Mouse (Mus musculus): ENCODE results near the gene Haus2. TPM values are rescaled to one million over a fixed set of nuclear protein-coding genes. Genes with fewer than 3 reads are reported as not detected.
"Not testable (repeated sequence)": the region's sequence is repeated elsewhere in the genome, so short reads cannot be mapped to it uniquely, and the experiment has no call there.

The Haus2 gene
- polyA plus RNA-seq, 2 experiments, result 15.0 to 20.5 TPM

DNA sequence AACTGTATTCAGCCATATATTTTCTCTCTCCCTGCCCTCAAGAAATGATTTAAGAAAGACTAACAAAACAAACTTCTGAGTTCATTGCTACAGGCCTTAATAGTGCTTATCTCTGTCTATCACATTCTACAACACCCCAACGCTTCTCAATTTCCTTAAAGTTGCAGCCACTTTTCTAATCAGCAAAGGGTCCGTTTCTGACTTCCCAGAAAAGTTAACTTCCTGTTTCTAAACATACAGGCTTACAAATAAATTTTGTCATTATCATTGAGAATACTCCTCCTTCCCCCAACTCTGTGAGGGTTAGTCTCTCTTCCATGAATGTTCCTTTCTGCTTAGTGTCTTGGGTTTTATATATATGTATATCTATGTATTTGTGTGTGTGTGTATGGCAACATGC, 43.8 kb upstream of the Haus2 start:
- Histone ChIP-seq H3K27me3 (ENCODE audit: control insufficient read depth, insufficient read depth, low read length) (no peaks in the 10 kb centered on the region), H3K4me2 (replicated peaks; ENCODE audit: low read depth, low read length, severe bottlenecking) (no peak overlapping the region), H3K4me3 (replicated peaks; ENCODE audit: low read length) (no peak overlapping the region), H3K4me1 (ENCODE audit: control insufficient read depth, insufficient read depth, low read length) (peaks cover 15% of the 10 kb centered on the region), H3K36me3 (ENCODE audit: control insufficient read depth, insufficient read depth, low read length) (no peaks in the 10 kb centered on the region), H3K9me3 (ENCODE audit: control insufficient read depth, low read length) (no peaks in the 10 kb centered on the region), H3K27ac (replicated peaks; ENCODE audit: low read depth, low read length) (no peak overlapping the region), H3K9ac (ENCODE audit: low read depth, low read length, severe bottlenecking) (no peak overlapping the region)
- DNase-seq (ENCODE audit: low spot score) (no peak), ATAC-seq (ENCODE audit: low FRiP score, low read depth) (no peak)
- 90% methylated on average over 2 of the region's 2 CpGs for WGBS
- TF ChIP-seq POLR2A (IDR thresholded peaks at IDR 0.05; ENCODE audit: borderline replicate concordance, extremely low read depth, insufficient read depth, insufficient read length), result no peak

DNA sequence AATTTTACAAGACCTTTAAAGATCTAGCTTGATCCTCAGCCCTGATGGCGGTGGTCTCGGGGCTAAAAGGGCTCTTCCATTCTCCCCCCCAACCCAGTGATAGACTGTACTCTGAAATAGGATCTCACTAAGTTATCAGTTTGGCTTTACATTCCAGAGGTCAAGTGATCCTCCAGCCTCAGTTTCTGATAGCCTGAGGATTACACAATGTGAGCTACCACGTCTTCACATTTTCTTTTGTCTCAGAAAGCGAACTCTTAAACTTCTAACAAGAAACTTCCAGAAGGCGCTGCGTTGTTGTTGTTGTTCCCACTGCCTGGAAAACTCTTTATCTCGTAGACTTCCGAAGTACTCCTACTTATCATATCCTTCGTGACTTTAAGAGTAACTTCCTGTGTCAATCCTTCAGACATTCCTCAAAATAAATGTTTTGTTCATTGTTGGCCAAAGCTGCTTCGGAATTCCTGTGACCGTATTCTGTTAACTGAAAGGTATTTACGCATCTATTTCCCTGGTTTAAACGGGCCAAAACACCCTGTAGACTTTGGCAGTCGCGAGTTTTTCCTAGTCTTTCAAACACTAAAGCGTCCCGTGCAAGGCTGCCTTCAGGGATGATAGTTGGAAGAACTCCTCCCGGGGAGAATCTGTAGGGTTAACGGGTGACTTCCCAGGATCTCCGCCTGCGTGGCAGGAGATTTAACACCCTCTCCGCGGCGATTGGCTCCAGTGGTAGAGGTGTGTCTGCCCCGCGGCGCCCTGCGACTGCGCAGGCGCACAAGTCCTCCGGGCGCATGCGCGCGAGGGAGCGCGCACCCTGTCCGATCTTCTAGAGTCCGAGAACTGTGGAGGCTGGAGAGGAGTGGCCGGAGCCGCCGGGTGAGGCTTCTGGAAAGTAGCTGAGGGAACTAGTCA, 42.0 kb upstream of the Haus2 start, which contains the start of gene Snap23:
Gene Snap23 (plus strand): TSS at position 786 of the 912 bp plus-strand sequence.
- H3K9ac ChIP-seq (ENCODE audit: low read depth, low read length, severe bottlenecking), result peak within 1 kb of the TSS; percentile 67
- H3K27me3 ChIP-seq (ENCODE audit: control insufficient read depth, insufficient read depth, low read length), result no peaks in the 10 kb centered on the region
- H3K9me3 ChIP-seq (ENCODE audit: control insufficient read depth, low read length), result no peaks in the 10 kb centered on the region
- peak; percentile 78; the same call in 1 of the 2 replicates for TF ChIP-seq POLR2A (IDR thresholded peaks at IDR 0.05; ENCODE audit: borderline replicate concordance, extremely low read depth, insufficient read depth, insufficient read length)
- peak within 1 kb of the TSS; percentile 86 for H3K27ac ChIP-seq (replicated peaks; ENCODE audit: low read depth, low read length)
- under 1% methylated on average over 42 of the region's 42 CpGs for WGBS
- peak within 1 kb of the TSS; percentile 58 for H3K4me3 ChIP-seq (replicated peaks; ENCODE audit: low read length)
- H3K4me1 ChIP-seq (ENCODE audit: control insufficient read depth, insufficient read depth, low read length), result peaks cover 15% of the 10 kb centered on the region
- H3K4me2 ChIP-seq (replicated peaks; ENCODE audit: low read depth, low read length, severe bottlenecking), result peak within 1 kb of the TSS; percentile 73
- peak; percentile 96 for DNase-seq (ENCODE audit: low spot score)
- peak; percentile 93 for ATAC-seq (ENCODE audit: low FRiP score, low read depth)
- H3K36me3 ChIP-seq (ENCODE audit: control insufficient read depth, insufficient read depth, low read length), result peaks cover 9% of the 10 kb centered on the region; the same call in 1 of the 2 replicates

GRCm38 (mm10) chr2:120567798-120568320, 41.3 kb upstream of the Haus2 start:
- Histone ChIP-seq H3K4me3 (replicated peaks; ENCODE audit: low read length) (peak overlapping the region; percentile 58), H3K27me3 (ENCODE audit: control insufficient read depth, insufficient read depth, low read length) (no peaks in the 10 kb centered on the region), H3K36me3 (ENCODE audit: control insufficient read depth, insufficient read depth, low read length) (peaks cover 9% of the 10 kb centered on the region; the same call in 1 of the 2 replicates), H3K27ac (replicated peaks; ENCODE audit: low read depth, low read length) (peak overlapping the region; percentile 86), H3K4me2 (replicated peaks; ENCODE audit: low read depth, low read length, severe bottlenecking) (peak overlapping the region; percentile 73), H3K9ac (ENCODE audit: low read depth, low read length, severe bottlenecking) (peak overlapping the region; percentile 67), H3K9me3 (ENCODE audit: control insufficient read depth, low read length) (no peaks in the 10 kb centered on the region), H3K4me1 (ENCODE audit: control insufficient read depth, insufficient read depth, low read length) (peaks cover 15% of the 10 kb centered on the region)
- under 1% methylated on average over 22 of the region's 22 CpGs for WGBS
- TF ChIP-seq POLR2A (IDR thresholded peaks at IDR 0.05; ENCODE audit: borderline replicate concordance, extremely low read depth, insufficient read depth, insufficient read length), result no peak
- ATAC-seq (ENCODE audit: low FRiP score, low read depth) (peak; percentile 70), DNase-seq (ENCODE audit: low spot score) (peak; percentile 20)

DNA sequence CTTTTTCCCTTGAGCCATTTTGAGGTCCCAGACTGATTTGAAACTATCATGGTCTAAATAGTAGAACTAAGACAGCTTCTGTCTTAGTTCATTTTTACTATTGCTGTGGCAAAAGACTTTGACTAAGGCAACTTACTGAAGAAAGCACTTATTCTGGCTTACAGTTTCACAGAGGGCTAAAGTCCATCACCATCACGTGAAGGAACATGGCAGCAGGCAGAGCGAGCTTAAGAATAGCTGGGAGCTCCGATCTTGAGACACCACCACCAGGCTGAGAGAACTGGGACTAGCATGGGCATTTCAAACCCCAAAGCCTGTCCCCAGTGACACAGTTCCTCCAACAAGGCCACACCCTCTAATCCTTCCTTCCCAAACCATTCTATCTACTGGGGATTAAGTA, 38.1 kb upstream of the Haus2 start:
- Histone ChIP-seq H3K27ac (replicated peaks; ENCODE audit: low read depth, low read length) (no peak overlapping the region), H3K9ac (ENCODE audit: low read depth, low read length, severe bottlenecking) (no peak overlapping the region), H3K4me2 (replicated peaks; ENCODE audit: low read depth, low read length, severe bottlenecking) (no peak overlapping the region), H3K27me3 (ENCODE audit: control insufficient read depth, insufficient read depth, low read length) (no peaks in the 10 kb centered on the region), H3K36me3 (ENCODE audit: control insufficient read depth, insufficient read depth, low read length) (peaks cover 9% of the 10 kb centered on the region; the same call in 1 of the 2 replicates), H3K9me3 (ENCODE audit: control insufficient read depth, low read length) (no peaks in the 10 kb centered on the region), H3K4me3 (replicated peaks; ENCODE audit: low read length) (no peak overlapping the region), H3K4me1 (ENCODE audit: control insufficient read depth, insufficient read depth, low read length) (peaks cover 23% of the 10 kb centered on the region)
- ATAC-seq (ENCODE audit: low FRiP score, low read depth) (no peak), DNase-seq (ENCODE audit: low spot score) (no peak)
- TF ChIP-seq POLR2A (IDR thresholded peaks at IDR 0.05; ENCODE audit: borderline replicate concordance, extremely low read depth, insufficient read depth, insufficient read length), result no peak
- WGBS, result 91% methylated on average over 3 of the region's 3 CpGs

DNA sequence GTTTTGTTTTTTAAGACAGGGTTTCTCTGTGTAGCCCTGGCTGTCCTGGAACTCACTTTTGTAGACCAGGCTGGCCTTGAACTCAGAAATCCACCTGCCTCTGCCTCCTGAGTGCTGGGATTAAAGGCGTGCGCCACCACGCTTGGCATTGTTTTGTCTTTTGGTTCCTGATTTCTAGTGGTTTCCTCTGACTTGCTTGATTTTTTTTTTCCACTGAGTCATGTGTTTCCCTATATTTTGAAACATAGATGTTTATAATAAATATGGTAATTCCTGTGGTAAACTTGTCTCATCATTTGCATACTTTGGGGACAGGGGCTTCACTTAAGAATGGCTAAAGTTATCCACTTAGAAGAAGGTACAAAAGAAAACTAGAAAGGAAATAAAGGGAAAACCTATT, 37.0 kb upstream of the Haus2 start:
- not testable (repeated sequence) for H3K9me3 ChIP-seq (ENCODE audit: control insufficient read depth, low read length); DNase-seq (ENCODE audit: low spot score); H3K27ac ChIP-seq (replicated peaks; ENCODE audit: low read depth, low read length); H3K9ac ChIP-seq (ENCODE audit: low read depth, low read length, severe bottlenecking); H3K4me2 ChIP-seq (replicated peaks; ENCODE audit: low read depth, low read length, severe bottlenecking); H3K27me3 ChIP-seq (ENCODE audit: control insufficient read depth, insufficient read depth, low read length); H3K4me3 ChIP-seq (replicated peaks; ENCODE audit: low read length); ATAC-seq (ENCODE audit: low FRiP score, low read depth); H3K36me3 ChIP-seq (ENCODE audit: control insufficient read depth, insufficient read depth, low read length)
- WGBS, result 94% methylated on average over 3 of the region's 3 CpGs
- peaks cover 29% of the 10 kb centered on the region for H3K4me1 ChIP-seq (ENCODE audit: control insufficient read depth, insufficient read depth, low read length)
